Mouse (Mus musculus): ENCODE data around the gene Hexdc. TPM values are rescaled to one million over a fixed set of nuclear protein-coding genes. Genes with fewer than 3 reads are reported as not detected.

Hexdc gene
- polyA plus RNA-seq, 1 experiment, result 5.2 TPM

DNA sequence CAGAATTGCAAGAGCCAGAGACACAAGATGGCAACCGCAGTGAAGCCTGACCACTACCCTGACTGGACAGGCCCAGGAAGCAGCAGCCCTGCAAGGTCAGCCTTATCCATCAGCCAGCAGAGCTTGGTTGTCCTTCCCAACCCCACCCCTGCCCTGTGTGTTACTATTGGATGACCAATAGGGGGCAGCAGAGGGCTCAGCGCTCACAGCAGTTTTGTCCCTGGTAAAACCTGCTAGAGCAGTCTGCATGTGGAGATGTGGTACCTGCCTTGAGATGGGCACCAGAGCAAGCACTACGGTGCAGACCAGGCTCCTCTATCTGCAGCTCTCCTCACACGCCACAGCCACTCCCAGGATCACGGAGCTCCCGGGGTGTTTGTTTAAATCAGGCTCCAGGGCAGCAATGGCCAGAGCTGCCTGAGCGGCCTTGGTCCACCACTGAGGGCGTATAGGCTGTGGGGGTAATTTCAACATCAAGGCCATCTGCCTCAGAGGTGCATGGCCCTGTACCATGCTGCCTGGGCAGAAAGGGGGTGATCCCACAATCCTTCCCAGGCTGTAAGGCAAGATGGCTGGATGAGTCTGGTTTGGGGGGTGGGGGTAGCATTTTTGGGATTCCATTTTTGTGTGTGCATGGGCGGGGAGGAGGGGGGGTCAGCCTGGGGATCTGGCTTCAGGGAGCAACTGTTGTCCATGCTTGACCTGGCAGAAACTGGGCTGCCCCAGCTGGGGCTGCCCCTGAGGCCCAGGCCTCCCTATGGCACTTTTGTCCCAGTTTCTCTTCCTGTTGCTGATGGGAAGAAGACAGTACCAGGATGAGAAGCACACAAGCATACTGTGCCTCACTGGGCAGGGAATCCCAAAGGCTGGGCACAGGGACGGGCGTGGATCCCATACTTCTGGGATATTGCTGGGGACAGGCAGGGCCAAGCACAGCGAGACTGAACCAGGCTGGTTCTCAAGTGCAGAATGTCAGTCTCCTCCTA lies 27.7 kb upstream of the Hexdc start:
- Histone ChIP-seq H3K27ac (ENCODE audit: control insufficient read depth, insufficient read depth, low read depth, low read length) (no peak overlapping the region), H3K36me3 (ENCODE audit: control insufficient read depth, insufficient read depth, low read length) (no peaks in the 10 kb centered on the region), H3K4me3 (ENCODE audit: control insufficient read depth, low read depth, low read length) (no peak overlapping the region), H3K4me1 (ENCODE audit: control insufficient read depth, insufficient read depth, low read length) (no peaks in the 10 kb centered on the region), H3K27me3 (ENCODE audit: control insufficient read depth, insufficient read depth, low read length) (no peaks in the 10 kb centered on the region)
- no peak for TF ChIP-seq POLR2A (IDR thresholded peaks at IDR 0.05; ENCODE audit: control insufficient read depth, low read depth, low read length)
- peak; percentile 95 for TF ChIP-seq CTCF (IDR thresholded peaks at IDR 0.05; ENCODE audit: control insufficient read depth, insufficient read depth, insufficient replicate concordance, low read depth, low read length)

DNA sequence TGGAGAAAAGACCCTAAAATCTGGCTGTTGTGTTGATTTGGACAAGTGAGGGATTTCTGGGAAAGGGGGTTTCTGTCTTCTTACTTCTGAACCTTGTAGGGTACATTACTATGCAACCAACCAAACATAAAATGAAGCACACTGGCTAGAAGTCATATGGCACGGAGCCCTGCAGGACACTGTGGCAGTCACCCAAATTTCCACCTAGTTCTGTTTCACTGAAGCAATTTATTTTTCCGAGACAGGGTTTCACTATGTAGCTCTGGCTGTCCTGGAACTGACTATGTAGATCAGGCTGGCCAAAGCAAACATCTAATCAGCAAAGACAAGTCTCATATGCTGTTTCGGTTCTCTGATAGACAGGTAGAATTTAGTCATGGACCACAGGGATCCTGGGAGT lies 14.6 kb upstream of the Hexdc start:
- no peaks in the 10 kb centered on the region for H3K27me3 ChIP-seq (ENCODE audit: control insufficient read depth, insufficient read depth, low read length)
- TF ChIP-seq CTCF (IDR thresholded peaks at IDR 0.05; ENCODE audit: control insufficient read depth, insufficient read depth, insufficient replicate concordance, low read depth, low read length), result no peak
- no peak for TF ChIP-seq POLR2A (IDR thresholded peaks at IDR 0.05; ENCODE audit: control insufficient read depth, low read depth, low read length)
- no peak overlapping the region for H3K27ac ChIP-seq (ENCODE audit: control insufficient read depth, insufficient read depth, low read depth, low read length)
- H3K4me3 ChIP-seq (ENCODE audit: control insufficient read depth, low read depth, low read length), result no peak overlapping the region
- no peaks in the 10 kb centered on the region for H3K36me3 ChIP-seq (ENCODE audit: control insufficient read depth, insufficient read depth, low read length)
- H3K4me1 ChIP-seq (ENCODE audit: control insufficient read depth, insufficient read depth, low read length), result no peaks in the 10 kb centered on the region

DNA sequence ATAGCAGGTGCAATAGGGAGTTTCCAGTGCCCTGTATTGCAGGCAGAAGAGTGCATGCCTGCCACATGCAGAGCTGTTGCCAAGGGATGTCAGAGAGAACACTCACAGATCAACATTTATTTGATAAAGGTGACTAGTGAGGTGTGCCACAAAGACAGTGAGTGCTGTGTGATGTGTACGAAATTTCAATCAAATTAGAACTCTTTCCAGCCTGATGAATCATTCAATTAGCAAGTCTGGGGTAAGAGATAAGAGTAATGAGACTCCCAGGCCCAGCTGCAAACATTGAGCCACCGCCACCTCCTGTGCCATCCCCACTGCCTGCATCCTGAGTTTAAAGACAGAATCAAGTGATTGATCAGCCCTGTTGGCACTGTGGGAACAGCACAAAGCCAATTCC lies 11.5 kb upstream of the Hexdc start:
- H3K27ac ChIP-seq (ENCODE audit: control insufficient read depth, insufficient read depth, low read depth, low read length), result no peak overlapping the region
- no peak overlapping the region for H3K4me3 ChIP-seq (ENCODE audit: control insufficient read depth, low read depth, low read length)
- no peaks in the 10 kb centered on the region for H3K27me3 ChIP-seq (ENCODE audit: control insufficient read depth, insufficient read depth, low read length)
- no peaks in the 10 kb centered on the region for H3K36me3 ChIP-seq (ENCODE audit: control insufficient read depth, insufficient read depth, low read length)
- no peak for TF ChIP-seq POLR2A (IDR thresholded peaks at IDR 0.05; ENCODE audit: control insufficient read depth, low read depth, low read length)
- no peak for TF ChIP-seq CTCF (IDR thresholded peaks at IDR 0.05; ENCODE audit: control insufficient read depth, insufficient read depth, insufficient replicate concordance, low read depth, low read length)
- H3K4me1 ChIP-seq (ENCODE audit: control insufficient read depth, insufficient read depth, low read length), result no peaks in the 10 kb centered on the region

DNA sequence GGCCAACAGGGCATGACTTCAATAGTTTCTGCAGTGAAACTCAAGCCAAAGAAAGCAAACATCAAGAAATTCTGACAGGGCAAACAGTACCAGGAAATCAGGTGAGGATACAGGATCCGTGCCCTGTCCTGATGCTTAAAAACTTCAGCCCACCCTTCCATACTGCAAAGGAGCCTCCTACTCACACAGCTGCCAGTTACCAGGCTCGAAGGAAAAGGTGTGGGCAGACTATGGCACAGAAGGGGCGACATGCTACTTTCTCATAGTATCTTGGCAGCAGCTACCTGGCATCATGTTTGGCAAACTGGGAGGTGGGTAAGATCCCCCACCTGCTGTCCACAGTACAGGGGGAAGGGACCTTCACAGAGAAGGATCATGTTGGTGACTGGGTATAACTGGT lies 10.8 kb upstream of the Hexdc start:
- no peak for TF ChIP-seq CTCF (IDR thresholded peaks at IDR 0.05; ENCODE audit: control insufficient read depth, insufficient read depth, insufficient replicate concordance, low read depth, low read length)
- TF ChIP-seq POLR2A (IDR thresholded peaks at IDR 0.05; ENCODE audit: control insufficient read depth, low read depth, low read length), result no peak
- no peaks in the 10 kb centered on the region for H3K36me3 ChIP-seq (ENCODE audit: control insufficient read depth, insufficient read depth, low read length)
- H3K27me3 ChIP-seq (ENCODE audit: control insufficient read depth, insufficient read depth, low read length), result no peaks in the 10 kb centered on the region
- no peak overlapping the region for H3K27ac ChIP-seq (ENCODE audit: control insufficient read depth, insufficient read depth, low read depth, low read length)
- no peak overlapping the region for H3K4me3 ChIP-seq (ENCODE audit: control insufficient read depth, low read depth, low read length)
- H3K4me1 ChIP-seq (ENCODE audit: control insufficient read depth, insufficient read depth, low read length), result no peaks in the 10 kb centered on the region

GRCm38 (mm10) chr11:121198622-121199021 lies 5.6 kb upstream of the Hexdc start:
- Histone ChIP-seq H3K27me3 (ENCODE audit: control insufficient read depth, insufficient read depth, low read length) (no peaks in the 10 kb centered on the region), H3K27ac (ENCODE audit: control insufficient read depth, insufficient read depth, low read depth, low read length) (no peak overlapping the region), H3K4me1 (ENCODE audit: control insufficient read depth, insufficient read depth, low read length) (no peaks in the 10 kb centered on the region; the same call in 1 of the 2 replicates), H3K36me3 (ENCODE audit: control insufficient read depth, insufficient read depth, low read length) (no peaks in the 10 kb centered on the region), H3K4me3 (ENCODE audit: control insufficient read depth, low read depth, low read length) (no peak overlapping the region)
- TF ChIP-seq POLR2A (IDR thresholded peaks at IDR 0.05; ENCODE audit: control insufficient read depth, low read depth, low read length), result no peak
- no peak for TF ChIP-seq CTCF (IDR thresholded peaks at IDR 0.05; ENCODE audit: control insufficient read depth, insufficient read depth, insufficient replicate concordance, low read depth, low read length)

GRCm38 (mm10) chr11:121199851-121200250 lies 4.4 kb upstream of the Hexdc start:
- TF ChIP-seq POLR2A (IDR thresholded peaks at IDR 0.05; ENCODE audit: control insufficient read depth, low read depth, low read length), result no peak
- no peak for TF ChIP-seq CTCF (IDR thresholded peaks at IDR 0.05; ENCODE audit: control insufficient read depth, insufficient read depth, insufficient replicate concordance, low read depth, low read length)
- H3K4me1 ChIP-seq (ENCODE audit: control insufficient read depth, insufficient read depth, low read length), result peaks cover 7% of the 10 kb centered on the region
- H3K4me3 ChIP-seq (ENCODE audit: control insufficient read depth, low read depth, low read length), result no peak overlapping the region
- no peaks in the 10 kb centered on the region for H3K27me3 ChIP-seq (ENCODE audit: control insufficient read depth, insufficient read depth, low read length)
- H3K27ac ChIP-seq (ENCODE audit: control insufficient read depth, insufficient read depth, low read depth, low read length), result no peak overlapping the region
- H3K36me3 ChIP-seq (ENCODE audit: control insufficient read depth, insufficient read depth, low read length), result no peaks in the 10 kb centered on the region

DNA sequence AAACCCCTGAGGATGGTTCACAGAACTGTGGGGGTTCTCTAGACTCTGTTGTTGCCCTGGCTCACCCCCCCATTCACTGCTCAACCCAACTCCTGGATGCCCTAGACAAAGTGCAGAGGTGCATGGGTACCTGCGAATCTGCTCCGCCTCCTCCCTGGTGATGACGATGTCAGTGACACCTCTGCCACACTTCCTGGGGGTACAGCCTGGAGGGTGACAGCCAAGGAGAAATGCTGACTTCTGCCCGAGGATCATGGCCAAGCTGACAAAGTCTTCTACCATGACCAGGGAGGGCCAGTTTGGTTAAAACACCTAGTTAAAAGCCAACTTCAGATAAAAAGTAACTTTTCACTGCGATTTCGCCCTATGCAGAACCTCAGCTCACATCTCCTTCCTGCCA lies 3.5 kb upstream of the Hexdc start:
- H3K4me3 ChIP-seq (ENCODE audit: control insufficient read depth, low read depth, low read length), result no peak overlapping the region
- TF ChIP-seq POLR2A (IDR thresholded peaks at IDR 0.05; ENCODE audit: control insufficient read depth, low read depth, low read length) (no peak), CTCF (IDR thresholded peaks at IDR 0.05; ENCODE audit: control insufficient read depth, insufficient read depth, insufficient replicate concordance, low read depth, low read length) (no peak)
- no peaks in the 10 kb centered on the region for H3K27me3 ChIP-seq (ENCODE audit: control insufficient read depth, insufficient read depth, low read length)
- H3K36me3 ChIP-seq (ENCODE audit: control insufficient read depth, insufficient read depth, low read length), result no peaks in the 10 kb centered on the region
- H3K4me1 ChIP-seq (ENCODE audit: control insufficient read depth, insufficient read depth, low read length), result peaks cover 8% of the 10 kb centered on the region
- H3K27ac ChIP-seq (ENCODE audit: control insufficient read depth, insufficient read depth, low read depth, low read length), result no peak overlapping the region

Data from testis, adult 2 months (tissue).